Mouse (Mus musculus): Measurements from ENCODE around the gene Pptc7. TPM values are rescaled to one million over a fixed set of nuclear protein-coding genes. Genes with fewer than 3 reads are reported as not detected.
A peak's percentile ranks its signal among the peaks of the same experiment; 100 is the strongest.

Pptc7 gene
- total RNA-seq, 2 experiments from 2014 or later = 103 to 115 TPM

GRCm38 (mm10) chr5:122291553-122292339 lies 7.6 kb downstream of the Pptc7 start:
- intact Hi-C loops (cut with DNase I) = no loop called here
- H3K27ac ChIP-seq = peak overlapping the region; percentile 85
- no peak for TF ChIP-seq CTCF (IDR thresholded peaks at IDR 0.05)
- peak overlapping the region; percentile 45 for H3K4me3 ChIP-seq
- DNase-seq = peak; percentile 32

GRCm38 (mm10) chr5:122293131-122293530 lies 9.0 kb downstream of the Pptc7 start:
- intact Hi-C loops (cut with DNase I) = no loop called here
- H3K27ac ChIP-seq = peak overlapping the region; percentile 85
- H3K4me3 ChIP-seq = peak overlapping the region; percentile 45
- no peak for DNase-seq
- TF ChIP-seq CTCF (IDR thresholded peaks at IDR 0.05) = no peak

GRCm38 (mm10) chr5:122294219-122294735 lies 10.1 kb downstream of the Pptc7 start:
- Histone ChIP-seq H3K27ac (peak overlapping the region; percentile 85), H3K4me3 (peak overlapping the region; percentile 45)
- no peak for TF ChIP-seq CTCF (IDR thresholded peaks at IDR 0.05)
- intact Hi-C loops (cut with DNase I) = no loop called here
- DNase-seq = no peak

- TF ChIP-seq CTCF (IDR thresholded peaks at IDR 0.05) = no peak
- DNase-seq = no peak
- H3K27ac ChIP-seq = peak overlapping the region; percentile 85
- peak overlapping the region; percentile 9 for H3K4me3 ChIP-seq
- intact Hi-C loops (cut with DNase I) = no loop called here
Observed at GRCm38 (mm10) chr5:122295113-122295935, 11.2 kb downstream of the Pptc7 start.

- no peak for TF ChIP-seq CTCF (IDR thresholded peaks at IDR 0.05)
- H3K4me3 ChIP-seq = no peak overlapping the region; the same call in 1 of the 2 replicates
- DNase-seq = peak; percentile 48
- H3K27ac ChIP-seq = peak overlapping the region; percentile 78
- intact Hi-C loops (cut with DNase I) = no loop called here
Observed at GRCm38 (mm10) chr5:122300071-122300518, 15.9 kb downstream of the Pptc7 start.

GRCm38 (mm10) chr5:122302810-122303745 lies 18.9 kb downstream of the Pptc7 start:
- Histone ChIP-seq H3K4me3 (peak overlapping the region; percentile 24; the same call in 1 of the 2 replicates), H3K27ac (peak overlapping the region; percentile 79)
- intact Hi-C loops (cut with DNase I) = no loop called here
- peak; percentile 34; the same call in 1 of the 2 replicates for TF ChIP-seq CTCF (IDR thresholded peaks at IDR 0.05)
- DNase-seq = no peak

- intact Hi-C loops (cut with DNase I) = no loop called here
- TF ChIP-seq CTCF (IDR thresholded peaks at IDR 0.05) = no peak
- H3K27ac ChIP-seq = peak overlapping the region; percentile 79
Observed at GRCm38 (mm10) chr5:122303937-122304336, 19.8 kb downstream of the Pptc7 start.

GRCm38 (mm10) chr5:122304541-122304940 lies 20.4 kb downstream of the Pptc7 start:
- Histone ChIP-seq H3K4me3 (no peak overlapping the region), H3K27ac (peak overlapping the region; percentile 79)
- intact Hi-C loops (cut with DNase I) = no loop called here
- DNase-seq = no peak
- TF ChIP-seq CTCF (IDR thresholded peaks at IDR 0.05) = no peak

More at GRCm38 (mm10) chr5:122303937-122304336, 19.8 kb downstream of the Pptc7 start:
- H3K4me3 ChIP-seq = peak overlapping the region; percentile 13; the same call in 1 of the 2 replicates
- peak; percentile 60 for DNase-seq

- Histone ChIP-seq H3K4me3 (no peak overlapping the region), H3K27ac (peak overlapping the region; percentile 79)
- intact Hi-C loops (cut with DNase I) = no loop called here
- no peak for DNase-seq
- no peak for TF ChIP-seq CTCF (IDR thresholded peaks at IDR 0.05)
Observed at GRCm38 (mm10) chr5:122305472-122305871, 21.3 kb downstream of the Pptc7 start.

- H3K27ac ChIP-seq = peak overlapping the region; percentile 38
- no peak for TF ChIP-seq CTCF (IDR thresholded peaks at IDR 0.05)
- intact Hi-C loops (cut with DNase I) = no loop called here
- no peak for DNase-seq
- H3K4me3 ChIP-seq = no peak overlapping the region
Observed at GRCm38 (mm10) chr5:122306536-122306935, 22.4 kb downstream of the Pptc7 start.

- Histone ChIP-seq H3K27ac (peak overlapping the region; percentile 97), H3K4me3 (no peak overlapping the region)
- intact Hi-C loops (cut with DNase I) = no loop called here
- no peak for TF ChIP-seq CTCF (IDR thresholded peaks at IDR 0.05)
- DNase-seq = no peak
Observed at GRCm38 (mm10) chr5:122310699-122311098, 26.5 kb downstream of the Pptc7 start.

GRCm38 (mm10) chr5:122311692-122312091 lies 27.5 kb downstream of the Pptc7 start:
- intact Hi-C loops (cut with DNase I) = no loop called here
- peak overlapping the region; percentile 25; the same call in 1 of the 2 replicates for H3K4me3 ChIP-seq
- DNase-seq = no peak
- H3K27ac ChIP-seq = peak overlapping the region; percentile 97
- no peak for TF ChIP-seq CTCF (IDR thresholded peaks at IDR 0.05)
